Mouse (Mus musculus): ENCODE results near the gene Cyp3a13. TPM values are rescaled to one million over a fixed set of nuclear protein-coding genes. Genes with fewer than 3 reads are reported as not detected.
"Not testable (repeated sequence)": the region's sequence is repeated elsewhere in the genome, so short reads cannot be mapped to it uniquely, and the experiment has no call there.

The Cyp3a13 gene
- polyA plus RNA-seq, 1 experiment from 2014 or later, result 0.26 TPM

GRCm38 (mm10) chr5:137885894-137886293, 35.5 kb downstream of the Cyp3a13 start:
- no peak for ATAC-seq (replicated peaks; ENCODE audit: extremely low read depth, insufficient read depth, low FRiP score)
- H3K36me3 ChIP-seq (ENCODE audit: control insufficient read depth, insufficient read depth), result no peaks in the 10 kb centered on the region
- WGBS, result 10% methylated on average over 2 of the region's 2 CpGs

GRCm38 (mm10) chr5:137883345-137883744, 38.1 kb downstream of the Cyp3a13 start:
- H3K27me3 ChIP-seq (ENCODE audit: control insufficient read depth, insufficient read depth, low read length), result no peaks in the 10 kb centered on the region
- no peaks in the 10 kb centered on the region for H3K9me3 ChIP-seq (replicated peaks; ENCODE audit: control insufficient read depth, low read length)
- H3K9ac ChIP-seq (ENCODE audit: low read length), result no peak overlapping the region
- ATAC-seq (replicated peaks; ENCODE audit: extremely low read depth, insufficient read depth, low FRiP score), result no peak
- 65% methylated on average over 3 of the region's 3 CpGs for WGBS
- no peak overlapping the region for H3K27ac ChIP-seq (ENCODE audit: low read length)
- peaks cover 3% of the 10 kb centered on the region; the same call in 1 of the 2 replicates for H3K4me1 ChIP-seq (ENCODE audit: control insufficient read depth, insufficient read depth, low read length)
- no peak overlapping the region for H3K4me3 ChIP-seq (ENCODE audit: low read length)
- no peaks in the 10 kb centered on the region for H3K36me3 ChIP-seq (ENCODE audit: control insufficient read depth, insufficient read depth)
- H3K4me2 ChIP-seq (ENCODE audit: low read depth, low read length), result no peak overlapping the region

More at GRCm38 (mm10) chr5:137885894-137886293, 35.5 kb downstream of the Cyp3a13 start:
- H3K27me3 ChIP-seq (ENCODE audit: control insufficient read depth, insufficient read depth, low read length), result no peaks in the 10 kb centered on the region
- peaks cover 3% of the 10 kb centered on the region; the same call in 1 of the 2 replicates for H3K4me1 ChIP-seq (ENCODE audit: control insufficient read depth, insufficient read depth, low read length)
- no peak overlapping the region for H3K4me3 ChIP-seq (ENCODE audit: low read length)
- H3K27ac ChIP-seq (ENCODE audit: low read length), result no peak overlapping the region
- no peak overlapping the region for H3K4me2 ChIP-seq (ENCODE audit: low read depth, low read length)
- no peak overlapping the region for H3K9ac ChIP-seq (ENCODE audit: low read length)
- no peaks in the 10 kb centered on the region for H3K9me3 ChIP-seq (replicated peaks; ENCODE audit: control insufficient read depth, low read length)

GRCm38 (mm10) chr5:137882922-137883321, 38.5 kb downstream of the Cyp3a13 start:
- no peak for ATAC-seq (replicated peaks; ENCODE audit: extremely low read depth, insufficient read depth, low FRiP score)
- Histone ChIP-seq H3K9ac (ENCODE audit: low read length) (no peak overlapping the region), H3K9me3 (replicated peaks; ENCODE audit: control insufficient read depth, low read length) (no peaks in the 10 kb centered on the region), H3K4me3 (ENCODE audit: low read length) (no peak overlapping the region), H3K27me3 (ENCODE audit: control insufficient read depth, insufficient read depth, low read length) (no peaks in the 10 kb centered on the region), H3K4me2 (ENCODE audit: low read depth, low read length) (no peak overlapping the region), H3K27ac (ENCODE audit: low read length) (no peak overlapping the region), H3K36me3 (ENCODE audit: control insufficient read depth, insufficient read depth) (no peaks in the 10 kb centered on the region), H3K4me1 (ENCODE audit: control insufficient read depth, insufficient read depth, low read length) (peaks cover 3% of the 10 kb centered on the region; the same call in 1 of the 2 replicates)
- 51% methylated on average over 4 of the region's 4 CpGs for WGBS

GRCm38 (mm10) chr5:137877860-137878259, 43.6 kb downstream of the Cyp3a13 start:
- no peak overlapping the region for H3K27ac ChIP-seq (ENCODE audit: low read length)
- H3K36me3 ChIP-seq (ENCODE audit: control insufficient read depth, insufficient read depth), result no peaks in the 10 kb centered on the region
- H3K27me3 ChIP-seq (ENCODE audit: control insufficient read depth, insufficient read depth, low read length), result no peaks in the 10 kb centered on the region
- no peaks in the 10 kb centered on the region for H3K9me3 ChIP-seq (replicated peaks; ENCODE audit: control insufficient read depth, low read length)
- 50% methylated on average over 2 of the region's 2 CpGs for WGBS
- ATAC-seq (replicated peaks; ENCODE audit: extremely low read depth, insufficient read depth, low FRiP score), result no peak
- no peak overlapping the region for H3K4me3 ChIP-seq (ENCODE audit: low read length)
- no peak overlapping the region for H3K9ac ChIP-seq (ENCODE audit: low read length)
- no peak overlapping the region for H3K4me2 ChIP-seq (ENCODE audit: low read depth, low read length)
- H3K4me1 ChIP-seq (ENCODE audit: control insufficient read depth, insufficient read depth, low read length), result no peaks in the 10 kb centered on the region

GRCm38 (mm10) chr5:137875054-137875453, 46.4 kb downstream of the Cyp3a13 start:
- no peak overlapping the region for H3K4me2 ChIP-seq (ENCODE audit: low read depth, low read length)
- H3K36me3 ChIP-seq (ENCODE audit: control insufficient read depth, insufficient read depth), result no peaks in the 10 kb centered on the region
- no peaks in the 10 kb centered on the region for H3K27me3 ChIP-seq (ENCODE audit: control insufficient read depth, insufficient read depth, low read length)
- ATAC-seq (replicated peaks; ENCODE audit: extremely low read depth, insufficient read depth, low FRiP score), result no peak
- no peaks in the 10 kb centered on the region for H3K4me1 ChIP-seq (ENCODE audit: control insufficient read depth, insufficient read depth, low read length)
- 78% methylated on average over 2 of the region's 2 CpGs for WGBS
- H3K27ac ChIP-seq (ENCODE audit: low read length), result no peak overlapping the region
- H3K9me3 ChIP-seq (replicated peaks; ENCODE audit: control insufficient read depth, low read length), result no peaks in the 10 kb centered on the region
- no peak overlapping the region for H3K9ac ChIP-seq (ENCODE audit: low read length)
- H3K4me3 ChIP-seq (ENCODE audit: low read length), result no peak overlapping the region

- WGBS, result 40% methylated on average over 1 of the region's 1 CpGs
- not testable (repeated sequence) for H3K9me3 ChIP-seq (replicated peaks; ENCODE audit: control insufficient read depth, low read length); H3K4me1 ChIP-seq (ENCODE audit: control insufficient read depth, insufficient read depth, low read length); H3K27me3 ChIP-seq (ENCODE audit: control insufficient read depth, insufficient read depth, low read length); H3K36me3 ChIP-seq (ENCODE audit: control insufficient read depth, insufficient read depth); ATAC-seq (replicated peaks; ENCODE audit: extremely low read depth, insufficient read depth, low FRiP score); H3K27ac ChIP-seq (ENCODE audit: low read length); H3K9ac ChIP-seq (ENCODE audit: low read length); H3K4me2 ChIP-seq (ENCODE audit: low read depth, low read length); H3K4me3 ChIP-seq (ENCODE audit: low read length)
Observed at GRCm38 (mm10) chr5:137872381-137872702, 49.1 kb downstream of the Cyp3a13 start.

GRCm38 (mm10) chr5:137871644-137872380, 49.6 kb downstream of the Cyp3a13 start, which contains the start of gene Pilrb2:
TSS of gene Pilrb2 (minus strand) at chr5:137871815.
- not testable (repeated sequence) for H3K4me1 ChIP-seq (ENCODE audit: control insufficient read depth, insufficient read depth, low read length); ATAC-seq (replicated peaks; ENCODE audit: extremely low read depth, insufficient read depth, low FRiP score); H3K4me2 ChIP-seq (ENCODE audit: low read depth, low read length); H3K27ac ChIP-seq (ENCODE audit: low read length); H3K9ac ChIP-seq (ENCODE audit: low read length); H3K36me3 ChIP-seq (ENCODE audit: control insufficient read depth, insufficient read depth); H3K9me3 ChIP-seq (replicated peaks; ENCODE audit: control insufficient read depth, low read length); H3K4me3 ChIP-seq (ENCODE audit: low read length); H3K27me3 ChIP-seq (ENCODE audit: control insufficient read depth, insufficient read depth, low read length)
- 38% methylated on average over 3 of the region's 3 CpGs for WGBS

- not testable (repeated sequence) for H3K9ac ChIP-seq (ENCODE audit: low read length); H3K4me2 ChIP-seq (ENCODE audit: low read depth, low read length); H3K4me1 ChIP-seq (ENCODE audit: control insufficient read depth, insufficient read depth, low read length); H3K9me3 ChIP-seq (replicated peaks; ENCODE audit: control insufficient read depth, low read length); H3K36me3 ChIP-seq (ENCODE audit: control insufficient read depth, insufficient read depth); H3K27ac ChIP-seq (ENCODE audit: low read length); H3K27me3 ChIP-seq (ENCODE audit: control insufficient read depth, insufficient read depth, low read length); H3K4me3 ChIP-seq (ENCODE audit: low read length); ATAC-seq (replicated peaks; ENCODE audit: extremely low read depth, insufficient read depth, low FRiP score)
- 59% methylated on average over 2 of the region's 2 CpGs for WGBS
Observed at GRCm38 (mm10) chr5:137868600-137868999, 52.8 kb downstream of the Cyp3a13 start.

GRCm38 (mm10) chr5:137864008-137864407, 57.4 kb downstream of the Cyp3a13 start:
- not testable (repeated sequence) for H3K4me3 ChIP-seq (ENCODE audit: low read length); H3K9ac ChIP-seq (ENCODE audit: low read length); H3K4me1 ChIP-seq (ENCODE audit: control insufficient read depth, insufficient read depth, low read length); H3K4me2 ChIP-seq (ENCODE audit: low read depth, low read length); H3K36me3 ChIP-seq (ENCODE audit: control insufficient read depth, insufficient read depth); H3K27ac ChIP-seq (ENCODE audit: low read length); H3K27me3 ChIP-seq (ENCODE audit: control insufficient read depth, insufficient read depth, low read length); H3K9me3 ChIP-seq (replicated peaks; ENCODE audit: control insufficient read depth, low read length); ATAC-seq (replicated peaks; ENCODE audit: extremely low read depth, insufficient read depth, low FRiP score)
- 74% methylated on average over 1 of the region's 1 CpGs for WGBS

Measured in heart, embryonic 16.5 days (tissue).